Mouse (Mus musculus) testis, postnatal 10 days (tissue): ENCODE data around the gene Klf7.

Experiments used
- DNase-seq: peaks from one replicate; pipeline ENCODE4 v3.0.0; 2021; ENCODE audit warnings: low spot score

Gene Klf7

GRCm38 (mm10) chr1:64066320-64067254, 55.5 kb downstream of the Klf7 start:
- DNase-seq: no peak

GRCm38 (mm10) chr1:64061488-64061887, 60.6 kb downstream of the Klf7 start:
- no peak for DNase-seq

DNA sequence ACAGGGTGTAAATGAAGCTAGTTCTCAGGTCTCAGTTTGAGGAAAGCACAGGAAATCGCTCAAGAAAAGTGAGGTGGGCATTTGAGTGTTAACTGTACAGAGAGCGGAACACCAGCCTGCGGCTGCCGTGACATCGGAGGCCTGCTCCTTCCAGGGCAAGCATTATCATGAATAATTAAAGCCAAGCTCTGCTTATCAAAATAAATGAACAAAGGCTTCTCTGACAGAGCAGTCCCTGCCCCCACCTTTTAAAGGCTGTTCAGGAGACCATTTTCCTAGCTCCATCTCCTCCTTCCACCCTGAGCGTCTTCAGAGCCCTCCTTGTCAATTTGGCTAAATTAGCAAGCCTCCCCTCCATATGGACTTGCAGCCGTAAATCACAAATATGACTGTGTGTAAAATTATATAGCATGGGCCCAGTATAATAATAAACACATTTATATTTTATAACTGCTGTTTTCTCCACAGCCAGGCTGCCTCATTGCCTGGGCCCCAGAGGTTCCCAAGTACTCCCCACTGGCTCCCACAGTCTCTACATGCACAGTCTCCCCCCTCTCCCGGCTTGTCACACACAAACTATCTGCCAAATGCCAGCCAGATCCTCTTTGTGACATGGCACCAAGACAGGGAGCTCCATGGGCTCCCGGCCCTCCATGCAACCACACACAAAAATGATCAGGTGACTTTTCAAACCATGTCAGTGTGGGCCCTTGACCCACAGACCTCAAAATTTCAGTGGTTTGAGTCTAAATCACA, 61.2 kb downstream of the Klf7 start:
- DNase-seq: no peak

GRCm38 (mm10) chr1:64060116-64060515, 62.0 kb downstream of the Klf7 start:
- no peak for DNase-seq

DNA sequence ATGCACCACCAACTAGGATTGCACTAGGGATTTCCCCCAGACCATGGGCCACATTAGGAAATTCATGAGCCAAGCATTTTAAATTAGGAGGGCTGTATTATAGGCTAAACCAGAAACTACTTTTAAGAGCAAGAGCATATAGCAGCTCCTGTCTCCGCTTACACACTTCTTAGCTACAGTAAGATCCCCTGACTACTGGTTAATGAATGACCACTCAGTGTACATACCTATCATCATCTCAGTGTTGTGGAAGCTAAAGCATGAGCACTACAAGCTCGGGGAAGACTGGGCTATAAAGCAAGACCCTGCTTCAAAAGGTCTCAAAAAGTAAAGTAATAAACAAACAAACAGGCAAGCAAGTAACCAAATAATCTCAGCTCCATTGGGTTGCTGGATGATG, 65.5 kb downstream of the Klf7 start:
- DNase-seq: no peak

DNA sequence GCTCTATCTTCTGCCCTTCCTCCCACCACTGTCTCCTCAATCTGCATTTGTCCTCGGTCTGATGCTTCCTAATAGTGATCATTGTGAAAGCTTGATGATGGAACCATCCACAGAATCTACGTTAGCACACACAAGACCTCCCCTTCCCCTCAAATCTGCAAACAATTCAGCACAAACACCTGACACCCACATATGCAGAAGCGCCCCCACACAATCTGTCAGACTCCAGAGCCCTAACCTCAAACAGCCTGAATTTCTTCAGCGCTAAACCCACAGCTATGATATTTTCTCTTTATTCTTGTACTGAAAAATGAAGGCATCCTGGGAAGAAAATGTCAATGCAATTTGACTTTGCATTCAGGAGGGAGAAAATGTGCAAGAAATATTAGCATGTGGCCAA, 66.1 kb downstream of the Klf7 start:
- no peak for DNase-seq

DNA sequence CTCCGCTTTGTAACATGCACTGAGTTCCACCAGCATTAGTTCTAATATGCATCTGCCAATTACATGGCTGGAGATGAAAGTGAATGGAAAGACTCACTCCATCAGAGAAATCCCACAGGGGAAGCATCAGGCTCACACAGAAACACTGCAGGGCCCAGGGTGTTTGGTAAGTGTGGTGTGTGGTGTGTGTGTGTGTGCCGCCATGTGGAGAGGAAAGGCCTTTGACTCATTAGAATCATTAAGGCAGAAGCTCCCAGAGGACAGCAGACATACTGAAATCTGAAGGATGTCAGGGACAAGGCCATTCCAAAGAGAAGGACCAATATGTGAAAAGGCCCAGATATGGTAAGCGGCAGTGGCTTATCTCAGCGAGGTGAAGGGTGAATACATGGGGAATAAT, 66.9 kb downstream of the Klf7 start:
- DNase-seq: no peak

DNA sequence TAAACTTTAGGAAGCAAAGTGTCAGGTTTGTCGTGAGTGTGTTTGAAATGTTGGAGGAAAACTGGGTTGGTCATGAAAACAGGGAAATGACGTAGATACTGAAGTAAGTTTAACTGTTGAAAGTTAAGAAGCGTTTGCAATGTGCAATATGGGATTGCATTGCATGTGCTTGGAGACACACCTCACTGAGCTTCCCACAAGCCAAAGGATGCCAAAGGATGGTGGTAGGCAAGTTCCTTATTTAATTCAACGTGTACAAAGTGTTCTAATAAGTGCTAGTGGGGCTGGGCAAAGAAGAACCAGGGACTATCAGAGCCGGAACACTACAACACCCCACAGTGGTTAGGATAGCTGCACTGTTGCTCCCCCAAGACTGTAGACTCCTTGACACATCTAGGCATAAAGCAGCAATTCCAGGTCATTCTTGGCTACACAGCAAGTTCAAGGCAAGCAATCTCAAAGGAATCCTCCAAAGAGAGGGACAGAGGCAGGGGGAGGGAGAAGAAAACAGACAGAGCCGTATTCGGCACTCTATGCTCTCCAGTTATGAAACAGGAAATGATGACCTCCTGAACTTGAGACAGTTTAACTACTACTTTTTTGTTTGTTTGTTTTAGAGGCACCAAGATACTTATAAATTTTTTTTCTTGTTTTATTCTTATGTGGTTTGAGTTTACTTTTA, 69.9 kb downstream of the Klf7 start:
- no peak for DNase-seq

DNA sequence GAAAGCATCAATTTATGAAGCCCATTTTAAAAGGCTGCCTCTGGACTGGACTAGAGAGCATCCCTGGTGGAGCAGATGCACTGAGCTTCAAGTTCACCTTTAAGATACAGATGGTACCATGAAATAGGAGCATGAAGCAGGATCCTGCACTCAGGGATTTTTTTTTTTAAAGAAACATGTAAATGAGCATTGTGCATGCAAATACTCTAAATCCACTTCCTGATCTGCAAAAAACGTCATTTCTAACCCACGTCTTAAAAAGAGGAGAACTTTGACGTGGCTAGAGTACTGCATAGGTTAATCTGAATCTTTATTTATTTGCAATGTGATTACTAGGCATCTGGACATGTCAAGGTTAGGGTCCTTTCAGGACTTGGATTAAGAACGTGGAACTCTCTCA, 73.5 kb downstream of the Klf7 start:
- no peak for DNase-seq

DNA sequence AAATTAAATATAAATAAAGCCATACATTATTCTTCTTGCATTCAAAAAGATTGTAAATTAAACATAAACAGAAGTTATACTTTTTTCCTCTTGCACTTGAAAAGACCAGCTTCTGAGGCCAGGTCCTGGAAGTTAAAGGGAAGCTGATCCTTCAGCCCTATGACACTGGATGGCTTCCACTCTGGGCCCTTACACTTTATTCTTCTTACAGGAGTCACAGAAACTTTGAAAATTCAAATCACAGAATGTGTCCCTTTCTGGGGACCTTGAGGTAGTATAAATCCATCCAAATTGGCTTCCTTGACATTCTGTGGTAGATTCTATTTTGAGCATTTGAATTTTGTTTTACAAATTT, 75.3 kb downstream of the Klf7 start:
- no peak for DNase-seq

DNA sequence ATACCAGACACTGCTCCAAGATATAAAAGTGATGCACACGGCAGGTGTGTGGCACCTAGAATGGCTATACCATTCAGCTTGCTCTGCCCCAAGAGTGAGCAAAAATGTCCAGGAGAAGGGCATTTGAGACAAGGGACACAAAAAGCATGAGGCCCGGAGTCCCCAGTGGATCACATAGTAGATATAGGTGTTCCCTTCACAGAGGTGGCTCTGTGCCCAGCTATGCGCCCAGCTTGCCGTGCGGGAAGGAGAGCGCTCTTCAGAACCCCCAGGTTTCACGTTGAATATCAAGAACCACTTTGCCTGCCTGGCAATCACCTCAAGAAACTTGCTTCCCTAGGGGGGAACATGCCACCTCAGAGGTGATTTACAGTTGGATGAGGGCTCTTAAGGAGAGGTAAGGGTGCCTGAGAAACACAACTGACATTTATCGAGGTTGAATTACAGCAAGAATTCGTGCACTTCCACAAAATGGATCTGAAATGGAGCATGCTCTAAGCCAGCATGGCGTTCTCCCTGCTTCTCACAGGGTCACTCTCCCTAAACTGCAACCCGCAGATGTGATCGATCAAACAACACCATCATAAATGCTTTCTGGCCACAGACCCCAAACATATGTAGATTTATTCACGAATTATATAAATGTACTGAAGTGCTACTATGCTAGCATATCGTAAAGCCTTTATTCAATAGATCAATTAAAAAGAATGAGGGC, 75.8 kb downstream of the Klf7 start:
- no peak for DNase-seq

DNA sequence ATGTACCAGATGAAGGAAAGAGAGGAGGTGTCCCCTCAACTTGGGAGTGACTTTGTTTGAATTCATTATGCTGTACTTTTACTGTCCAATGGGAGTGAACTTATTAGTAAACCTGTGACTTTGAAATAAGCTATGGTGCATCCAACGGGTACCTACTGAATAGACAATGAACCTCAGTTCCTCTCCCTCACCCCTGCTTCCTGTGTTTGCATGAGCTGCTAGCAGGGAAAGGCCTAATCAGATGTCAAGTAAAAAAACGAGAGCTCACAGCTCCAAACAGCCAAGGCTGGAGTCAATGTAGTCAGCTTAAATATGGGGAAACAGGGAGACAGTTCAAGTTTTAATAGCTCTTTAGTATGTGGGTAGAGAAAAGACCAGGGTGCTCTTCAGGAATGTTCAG, 77.5 kb downstream of the Klf7 start:
- no peak for DNase-seq

- DNase-seq: no peak
These were observed 81.2 kb downstream of the Klf7 start for GRCm38 (mm10) chr1:64040831-64041383.

- DNase-seq: no peak
These were observed 81.9 kb downstream of the Klf7 start for GRCm38 (mm10) chr1:64040061-64040686.

- DNase-seq: no peak
These were observed 83.7 kb downstream of the Klf7 start for GRCm38 (mm10) chr1:64038343-64038742.

DNA sequence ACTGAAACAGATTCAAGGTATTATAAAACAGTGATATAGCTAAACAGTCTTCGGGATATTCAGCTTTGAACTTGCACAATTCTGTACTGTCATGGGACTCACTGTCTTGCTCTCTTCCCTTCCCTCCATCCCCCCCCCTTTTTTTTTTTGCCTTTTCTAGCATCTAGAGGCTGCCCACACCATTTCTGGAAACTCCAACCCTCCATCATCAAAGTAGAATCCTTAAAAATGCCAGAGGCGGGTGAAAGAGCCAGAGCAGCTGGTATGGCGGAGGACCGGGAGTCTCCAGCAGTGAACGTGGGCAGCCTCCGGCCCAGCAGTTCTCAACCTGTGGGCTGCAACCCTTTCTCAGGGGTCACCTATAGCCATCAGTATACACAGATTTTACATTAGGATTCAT, 84.3 kb downstream of the Klf7 start:
- no peak for DNase-seq

- no peak for DNase-seq
These were observed 85.1 kb downstream of the Klf7 start for GRCm38 (mm10) chr1:64036881-64037452.

- no peak for DNase-seq
These were observed 86.3 kb downstream of the Klf7 start for GRCm38 (mm10) chr1:64035804-64036203.

GRCm38 (mm10) chr1:64035087-64035791, 86.8 kb downstream of the Klf7 start:
- DNase-seq: no peak

- DNase-seq: no peak
These were observed 89.4 kb downstream of the Klf7 start for GRCm38 (mm10) chr1:64032502-64033231.
